Mouse (Mus musculus) T-helper 17 cell (primary cell): ENCODE data around the gene Ppp4r2.

Experiments
- in situ Hi-C, 2 experiments: fragments of 300-600 bp; cut with MboI, MseI; formaldehyde crosslinking; loops; 1 replicate in 1 of 2; 2 replicates in 1 of 2; pipeline ENCODE4 v1.15.1; 2025; ENCODE audit warnings: high pct_unique_total_duplicates in 2 of 2

Ppp4r2 gene

GRCm38 (mm10) chr6:100828565-100828964 lies 4.9 kb upstream of the Ppp4r2 start:
- in situ Hi-C loops: loop anchor here in 1 of 2 experiments (25.0 kb wide), 2 partner anchors 1166 to 1791 kb away; partner anchors contain the start of genes Eif4e3 and Gm20696

GRCm38 (mm10) chr6:100829770-100830169 lies 3.7 kb upstream of the Ppp4r2 start:
- in situ Hi-C loops: loop anchor here (10.0 to 25.0 kb wide), 3 partner anchors 545 to 1792 kb away; partner anchors contain the start of genes Rybp (in 2 of the 2), Eif4e3 (in 1 of the 2) and Gm20696 (in 1 of the 2)

- in situ Hi-C loops: loop anchor here (10.0 to 25.0 kb wide), 3 partner anchors 546 to 1794 kb away; partner anchors contain the start of genes Rybp (in 2 of the 2), Eif4e3 (in 1 of the 2) and Gm20696 (in 1 of the 2)
Observed at GRCm38 (mm10) chr6:100831188-100831587, 2.2 kb upstream of the Ppp4r2 start.

- in situ Hi-C loops: loop anchor here (10.0 to 25.0 kb wide), 3 partner anchors 547 to 1794 kb away; partner anchors contain the start of genes Rybp (in 2 of the 2), Eif4e3 (in 1 of the 2) and Gm20696 (in 1 of the 2)
Observed at GRCm38 (mm10) chr6:100831751-100832150, 1.7 kb upstream of the Ppp4r2 start.

GRCm38 (mm10) chr6:100833811-100834481 lies 524 bp downstream of the Ppp4r2 start:
- in situ Hi-C loops: loop anchor here (10.0 to 25.0 kb wide), 3 partner anchors 549 to 1797 kb away; partner anchors contain the start of genes Rybp (in 2 of the 2), Eif4e3 (in 1 of the 2) and Gm20696 (in 1 of the 2)

GRCm38 (mm10) chr6:100834489-100835160 lies 1.2 kb downstream of the Ppp4r2 start:
- in situ Hi-C loops: loop anchor here (10.0 to 25.0 kb wide), 3 partner anchors 550 to 1797 kb away; partner anchors contain the start of genes Rybp (in 2 of the 2), Eif4e3 (in 1 of the 2) and Gm20696 (in 1 of the 2)

- in situ Hi-C loops: loop anchor here in 1 of 2 experiments (25.0 kb wide), 2 partner anchors 1183 to 1808 kb away; partner anchors contain the start of genes Eif4e3 and Gm20696
Observed at GRCm38 (mm10) chr6:100845058-100845457, 11.6 kb downstream of the Ppp4r2 start.

GRCm38 (mm10) chr6:100847264-100847663 lies 13.8 kb downstream of the Ppp4r2 start:
- in situ Hi-C loops: loop anchor here in 1 of 2 experiments (25.0 kb wide), 2 partner anchors 1185 to 1810 kb away; partner anchors contain the start of genes Eif4e3 and Gm20696

GRCm38 (mm10) chr6:100848682-100849375 lies 15.4 kb downstream of the Ppp4r2 start:
- in situ Hi-C loops: loop anchor here in 1 of 2 experiments (25.0 kb wide), 2 partner anchors 1187 to 1812 kb away; partner anchors contain the start of genes Eif4e3 and Gm20696

- in situ Hi-C loops: loop anchor here in 1 of 2 experiments (25.0 kb wide), 1 partner anchor 1188 kb away; the partner anchor contains the start of genes Eif4e3 and Gm20696
Observed at GRCm38 (mm10) chr6:100850671-100851081, 17.3 kb downstream of the Ppp4r2 start.

- in situ Hi-C loops: loop anchor here in 1 of 2 experiments (25.0 kb wide), 1 partner anchor 1189 kb away; the partner anchor contains the start of genes Eif4e3 and Gm20696
Observed at GRCm38 (mm10) chr6:100851083-100851482, 17.7 kb downstream of the Ppp4r2 start.

GRCm38 (mm10) chr6:100865321-100865720 lies 31.9 kb downstream of the Ppp4r2 start:
- in situ Hi-C loops: loop anchor here in 1 of 2 experiments (25.0 kb wide), 1 partner anchor 1203 kb away; the partner anchor contains the start of genes Eif4e3 and Gm20696

GRCm38 (mm10) chr6:100865788-100866187 lies 32.4 kb downstream of the Ppp4r2 start:
- in situ Hi-C loops: loop anchor here in 1 of 2 experiments (25.0 kb wide), 1 partner anchor 1203 kb away; the partner anchor contains the start of genes Eif4e3 and Gm20696

- in situ Hi-C loops: loop anchor here in 1 of 2 experiments (25.0 kb wide), 1 partner anchor 1204 kb away; the partner anchor contains the start of genes Eif4e3 and Gm20696
Observed at GRCm38 (mm10) chr6:100866246-100866645, 32.8 kb downstream of the Ppp4r2 start.

- in situ Hi-C loops: loop anchor here in 1 of 2 experiments (25.0 kb wide), 1 partner anchor 1207 kb away; the partner anchor contains the start of genes Eif4e3 and Gm20696
Observed at GRCm38 (mm10) chr6:100868863-100869262, 35.4 kb downstream of the Ppp4r2 start.

- in situ Hi-C loops: loop anchor here (5.0 to 25.0 kb wide), 2 partner anchors 188 to 1208 kb away; partner anchors contain the start of genes Eif4e3 (in 1 of the 2) and Gm20696 (in 1 of the 2)
Observed at GRCm38 (mm10) chr6:100869909-100870308, 36.5 kb downstream of the Ppp4r2 start.

GRCm38 (mm10) chr6:100873191-100873590 lies 39.8 kb downstream of the Ppp4r2 start:
- in situ Hi-C loops: loop anchor here (5.0 to 25.0 kb wide), 2 partner anchors 191 to 1211 kb away; partner anchors contain the start of genes Eif4e3 (in 1 of the 2) and Gm20696 (in 1 of the 2)

- in situ Hi-C loops: loop anchor here in 1 of 2 experiments (5.0 kb wide), 1 partner anchor 204 kb away; the partner anchor contains the start of gene Shq1
Observed at GRCm38 (mm10) chr6:100875862-100876623, 42.6 kb downstream of the Ppp4r2 start.

GRCm38 (mm10) chr6:100876624-100877017 lies 43.2 kb downstream of the Ppp4r2 start:
- in situ Hi-C loops: loop anchor here in 1 of 2 experiments (5.0 kb wide), 1 partner anchor 204 kb away; the partner anchor contains the start of gene Shq1
